8 mouse cellular contexts compared by ENCODE assay signal in genomic region chr1:93478586-93479475, GRCm38 (mm10). TPM values are rescaled to one million over a fixed set of nuclear protein-coding genes. Genes with fewer than 3 reads are reported as not detected.
DNase-seq lines count a peak whose midpoint lies in the region; ATAC-seq and TF ChIP-seq lines count a peak whose summit lies in the region.

Hdlbp (minus strand) TSS chr1:93478815.

- no peaks in the 10 kb centered on the region for H3K27me3 ChIP-seq in embryonic facial prominence, embryonic 13.5 days
- H3K27me3 ChIP-seq in kidney, adult 2 months (replicated peaks; ENCODE audit: control insufficient read depth, insufficient read depth, low read length), result no peaks in the 10 kb centered on the region
- no peaks in the 10 kb centered on the region for H3K27me3 ChIP-seq in limb, embryonic 12.5 days
- H3K27me3 ChIP-seq in midbrain, embryonic 15.5 days (replicated peaks), result no peaks in the 10 kb centered on the region
- no peaks in the 10 kb centered on the region for H3K27me3 ChIP-seq in spleen, adult 2 months (ENCODE audit: control insufficient read depth, insufficient read depth, low read length)

- H3K9ac ChIP-seq in embryonic facial prominence, embryonic 13.5 days, result peak within 1 kb of the TSS; percentile 93
- H3K9ac ChIP-seq in limb, embryonic 12.5 days (replicated peaks), result peak within 1 kb of the TSS; percentile 78
- peak within 1 kb of the TSS; percentile 78 for H3K9ac ChIP-seq in midbrain, embryonic 15.5 days

- ATAC-seq in embryonic facial prominence, embryonic 13.5 days (ENCODE audit: insufficient number of reproducible peaks, insufficient read depth, low FRiP score, low TSS enrichment, low read depth), result peak; percentile 97
- ATAC-seq in limb, embryonic 12.5 days (ENCODE audit: insufficient number of reproducible peaks, insufficient read depth, low FRiP score, low TSS enrichment, low read depth), result peak; percentile 93
- peak; percentile 96 for ATAC-seq in midbrain, embryonic 15.5 days (replicated peaks)

- peak within 1 kb of the TSS; percentile 96 for H3K27ac ChIP-seq in embryonic facial prominence, embryonic 13.5 days
- peak within 1 kb of the TSS; percentile 97 for H3K27ac ChIP-seq in kidney, adult 2 months (ENCODE audit: insufficient read depth, low read depth, low read length)
- H3K27ac ChIP-seq in limb, embryonic 12.5 days, result peak within 1 kb of the TSS; percentile 94
- peak within 1 kb of the TSS; percentile 96 for H3K27ac ChIP-seq in midbrain, embryonic 15.5 days
- H3K27ac ChIP-seq in spleen, adult 2 months (ENCODE audit: insufficient read depth, low read length), result peak within 1 kb of the TSS; percentile 96

- H3K36me3 ChIP-seq in embryonic facial prominence, embryonic 13.5 days, result 0 out of 2 replicates have a peak, but pooled peaks cover 3% of the 10 kb centered on the region
- no peaks in the 10 kb centered on the region for H3K36me3 ChIP-seq in kidney, adult 2 months (ENCODE audit: control insufficient read depth, insufficient read depth, low read length)
- H3K36me3 ChIP-seq in limb, embryonic 12.5 days, result no peaks in the 10 kb centered on the region
- H3K36me3 ChIP-seq in midbrain, embryonic 15.5 days (replicated peaks), result no peaks in the 10 kb centered on the region
- H3K36me3 ChIP-seq in spleen, adult 2 months (ENCODE audit: control insufficient read depth, insufficient read depth, low read length), result no peaks in the 10 kb centered on the region

- peak; percentile 62 for TF ChIP-seq POLR2A in kidney, adult 2 months (IDR thresholded peaks at IDR 0.05; ENCODE audit: low read depth, low read length)
- peak; percentile 36; the same call in 1 of the 2 replicates for TF ChIP-seq POLR2A in spleen, adult 2 months (IDR thresholded peaks at IDR 0.05; ENCODE audit: low read depth, low read length)

- peak within 1 kb of the TSS; percentile 92 for H3K4me3 ChIP-seq in embryonic facial prominence, embryonic 13.5 days
- H3K4me3 ChIP-seq in kidney, adult 2 months (ENCODE audit: insufficient read depth, low read depth, low read length), result peak within 1 kb of the TSS; percentile 94
- H3K4me3 ChIP-seq in limb, embryonic 12.5 days (replicated peaks), result peak within 1 kb of the TSS; percentile 87
- peak within 1 kb of the TSS; percentile 64 for H3K4me3 ChIP-seq in midbrain, embryonic 15.5 days
- H3K4me3 ChIP-seq in spleen, adult 2 months (ENCODE audit: extremely low read depth, insufficient read depth, insufficient read length), result peak within 1 kb of the TSS; percentile 85

- H3K4me1 ChIP-seq in embryonic facial prominence, embryonic 13.5 days, result peaks cover 11% of the 10 kb centered on the region; the same call in 1 of the 2 replicates
- no peaks in the 10 kb centered on the region for H3K4me1 ChIP-seq in kidney, adult 2 months (ENCODE audit: control insufficient read depth, insufficient read depth, low read length)
- peaks cover 10% of the 10 kb centered on the region for H3K4me1 ChIP-seq in limb, embryonic 12.5 days (replicated peaks)
- peaks cover 25% of the 10 kb centered on the region for H3K4me1 ChIP-seq in midbrain, embryonic 15.5 days
- no peaks in the 10 kb centered on the region for H3K4me1 ChIP-seq in spleen, adult 2 months (ENCODE audit: control insufficient read depth, insufficient read depth, insufficient read length)

- peak; percentile 100 for DNase-seq in 3134 (ENCODE audit: extremely low read depth, insufficient read length, low spot score)
- peak; percentile 100 for DNase-seq in adrenal gland, postnatal 36 days
- DNase-seq in heart, adult 18-20 months, result peak; percentile 99
- DNase-seq in kidney, adult 2 months, result peak; percentile 99
- DNase-seq in spleen, adult 2 months (ENCODE audit: low read depth in 1 of 2, low spot score in 2 of 2), result peak; percentile 98 to 99

- no peaks in the 10 kb centered on the region for H3K9me3 ChIP-seq in embryonic facial prominence, embryonic 13.5 days
- H3K9me3 ChIP-seq in limb, embryonic 12.5 days, result no peaks in the 10 kb centered on the region
- no peaks in the 10 kb centered on the region for H3K9me3 ChIP-seq in midbrain, embryonic 15.5 days

- H3K4me2 ChIP-seq in embryonic facial prominence, embryonic 13.5 days, result peak within 1 kb of the TSS; percentile 68
- peak within 1 kb of the TSS; percentile 70 for H3K4me2 ChIP-seq in limb, embryonic 12.5 days
- H3K4me2 ChIP-seq in midbrain, embryonic 15.5 days, result peak within 1 kb of the TSS; percentile 64

- WGBS in embryonic facial prominence, embryonic 13.5 days, result under 1% methylated on average over 74 of the region's 74 CpGs
- WGBS in kidney, adult 2 months, result under 1% methylated on average over 74 of the region's 74 CpGs
- WGBS in limb, embryonic 12.5 days, result under 1% methylated on average over 74 of the region's 74 CpGs
- under 1% methylated on average over 74 of the region's 74 CpGs for WGBS in midbrain, embryonic 15.5 days
- WGBS in spleen, adult 2 months, result under 1% methylated on average over 74 of the region's 74 CpGs

- no peak for TF ChIP-seq CTCF in kidney, adult 2 months (conservative IDR thresholded peaks at IDR 0.05; ENCODE audit: insufficient read depth, insufficient read length, low read depth, low read length)
- no peak for TF ChIP-seq CTCF in spleen, adult 2 months (IDR thresholded peaks at IDR 0.05; ENCODE audit: extremely low read depth, insufficient read depth, insufficient read length, insufficient replicate concordance)

RNA-seq across cellular contexts. Expression of gene Hdlbp, which starts in this region (rescaled TPM):
- total RNA-seq in adrenal gland, postnatal 36 days (2021), result 100 to 1,000 TPM; 374 to 400 TPM
- polyA plus RNA-seq in embryonic facial prominence, embryonic 13.5 days (2015; fragmentation: Nextera tagmentation; extraction: Ambion mirVana), result 179 and 184 TPM in 2 replicates
- total RNA-seq in heart, adult 18-20 months (2021), result 100 to 1,000 TPM; 521 to 556 TPM
- 95.0 and 97.8 TPM in 2 replicates for polyA plus RNA-seq in kidney, adult 2 months (2012; rRNA removed)
- polyA plus RNA-seq in limb, embryonic 12.5 days (2016; fragmentation: Nextera tagmentation; extraction: Ambion mirVana), result 135 and 140 TPM in 2 replicates
- 70.9 and 71.1 TPM in 2 replicates for polyA plus RNA-seq in midbrain, embryonic 15.5 days (2015; fragmentation: Nextera tagmentation; extraction: Ambion mirVana)
- polyA plus RNA-seq in spleen, adult 2 months (2012; rRNA removed), result 22.7 and 24.3 TPM in 2 replicates

Comparison
In these comparisons a context has a peak if more than half of its experiments do, and no peak if none do; other contexts are left out.
1. Peak in every context shown above with its lines: DNase-seq, ATAC-seq, H3K4me3 ChIP-seq and H3K27ac ChIP-seq.